In the genomic region with DNA sequence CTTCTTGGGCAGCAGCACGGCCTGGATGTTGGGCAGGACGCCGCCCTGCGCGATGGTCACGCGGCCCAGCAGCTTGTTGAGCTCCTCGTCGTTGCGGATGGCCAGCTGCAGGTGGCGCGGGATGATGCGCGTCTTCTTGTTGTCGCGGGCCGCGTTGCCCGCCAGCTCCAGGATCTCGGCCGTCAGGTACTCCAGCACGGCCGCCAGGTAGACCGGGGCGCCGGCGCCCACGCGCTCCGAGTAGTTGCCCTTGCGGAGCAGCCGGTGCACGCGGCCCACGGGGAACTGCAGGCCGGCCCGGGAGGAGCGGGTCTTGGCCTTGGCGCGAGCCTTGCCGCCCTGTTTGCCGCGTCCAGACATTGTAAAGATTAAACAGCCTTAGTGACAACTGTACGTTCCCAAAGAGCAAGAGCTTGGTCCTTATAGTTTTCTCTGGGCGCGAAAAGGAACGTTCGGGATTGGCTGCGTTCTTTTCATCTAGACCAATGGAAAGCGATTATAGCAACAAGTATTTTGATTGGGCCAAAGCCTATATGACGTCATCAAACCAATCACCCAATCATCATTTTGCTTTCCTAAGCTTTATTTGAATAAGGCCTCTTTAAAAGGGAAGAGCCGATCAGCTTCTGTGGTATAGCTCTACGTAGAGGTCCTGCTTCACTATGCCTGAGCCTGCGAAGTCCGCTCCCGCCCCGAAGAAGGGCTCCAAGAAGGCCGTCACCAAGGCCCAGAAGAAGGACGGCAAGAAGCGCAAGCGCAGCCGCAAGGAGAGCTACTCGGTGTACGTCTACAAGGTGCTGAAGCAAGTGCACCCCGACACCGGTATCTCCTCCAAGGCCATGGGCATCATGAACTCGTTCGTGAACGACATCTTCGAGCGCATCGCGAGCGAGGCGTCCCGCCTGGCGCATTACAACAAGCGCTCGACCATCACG, we compare ENCODE assay signal across 8 mouse cellular contexts. TPM values are rescaled to one million over a fixed set of nuclear protein-coding genes. Genes with fewer than 3 reads are reported as not detected.
DNase-seq lines count a peak whose midpoint lies in the region; ATAC-seq and TF ChIP-seq lines count a peak whose summit lies in the region.
"Not testable (repeated sequence)": the region's sequence is repeated elsewhere in the genome, so short reads cannot be mapped to it uniquely, and the experiment has no call there.

Hist1h2ag (minus strand) TSS at position 377 of the 935 bp plus-strand sequence.
Hist1h2bj (plus strand) TSS at position 647 of the 935 bp plus-strand sequence.

- TF ChIP-seq POLR2A in CH12.LX (IDR thresholded peaks at IDR 0.05; ENCODE audit: low read depth, low read length): peak; percentile 71; the same call in 1 of the 2 replicates

- H3K36me3 ChIP-seq in CH12.LX (replicated peaks in 1 of 2; ENCODE audit: control insufficient read depth in 1 of 2, insufficient read depth in 1 of 2, low read length in 1 of 2); forebrain, embryonic 10.5 days (replicated peaks); heart, embryonic 14.5 days (ENCODE audit: control insufficient read depth, insufficient read depth, low read length); liver, embryonic 12.5 days; splenic B cell, adult 2 months (ENCODE audit: control insufficient read depth, insufficient read depth, low read length, poor library complexity, severe bottlenecking): not testable (repeated sequence)

- dilution Hi-C loops in CH12.LX (cut with MboI; ENCODE audit: extremely low pct_ligation_motif_present, extremely low pct_unique_long_range_greater_than_20kb, low sequenced_read_pairs): not testable (repeated sequence)

- peak within 1 kb of the TSS; percentile 87 for H3K27ac ChIP-seq in CH12.LX (ENCODE audit: insufficient read depth, low read depth)
- H3K27ac ChIP-seq in forebrain, embryonic 10.5 days: peak within 1 kb of the TSS; percentile 96
- peak within 1 kb of the TSS; percentile 88 to 96 for H3K27ac ChIP-seq in heart, embryonic 14.5 days (replicated peaks in 1 of 2; ENCODE audit: control insufficient read depth in 1 of 2, insufficient read depth in 1 of 2, low read depth in 2 of 2, low read length in 2 of 2)
- H3K27ac ChIP-seq in liver, embryonic 12.5 days: peak within 1 kb of the TSS; percentile 98

- not testable (repeated sequence) for H3K27me3 ChIP-seq in CH12.LX (replicated peaks); forebrain, embryonic 10.5 days (ENCODE audit: poor library complexity, severe bottlenecking); heart, embryonic 14.5 days (ENCODE audit: control insufficient read depth, insufficient read depth, low read length); liver, embryonic 12.5 days (replicated peaks); splenic B cell, adult 2 months (ENCODE audit: control insufficient read depth, insufficient read depth, low read length, poor library complexity, severe bottlenecking)

- peak within 1 kb of the TSS; percentile 67 for H3K4me2 ChIP-seq in CH12.LX (ENCODE audit: insufficient read depth, low read depth, poor library complexity, severe bottlenecking)
- H3K4me2 ChIP-seq in heart, embryonic 14.5 days (ENCODE audit: low read length): peak within 1 kb of the TSS; percentile 70
- peak within 1 kb of the TSS; percentile 75 for H3K4me2 ChIP-seq in liver, embryonic 12.5 days

- not testable (repeated sequence) for TF ChIP-seq RAD21 in CH12.LX (IDR thresholded peaks at IDR 0.05; ENCODE audit: low read depth, low read length)

- peaks cover 0 to 40% of the 10 kb centered on the region in 2 experiments; a peak in 2 of 4 replicates for H3K4me1 ChIP-seq in CH12.LX (ENCODE audit: control insufficient read depth in 1 of 2, insufficient read depth in 2 of 2)
- peaks cover 39% of the 10 kb centered on the region for H3K4me1 ChIP-seq in forebrain, embryonic 10.5 days
- H3K4me1 ChIP-seq in heart, embryonic 14.5 days (ENCODE audit: control insufficient read depth in 2 of 2, insufficient read depth in 2 of 2, low read length in 2 of 2): peaks cover 2 to 20% of the 10 kb centered on the region in 2 experiments; a peak in 3 of 4 replicates
- peaks cover 51% of the 10 kb centered on the region for H3K4me1 ChIP-seq in liver, embryonic 12.5 days

- H3K79me2 ChIP-seq in CH12.LX (replicated peaks; ENCODE audit: control insufficient read depth, extremely low read depth, insufficient read depth, poor library complexity, severe bottlenecking): not testable (repeated sequence)

- TF ChIP-seq EP300 in CH12.LX (IDR thresholded peaks at IDR 0.05; ENCODE audit: low read length): not testable (repeated sequence)

- in situ Hi-C loops in CH12.LX (cut with MboI; ENCODE audit: low pct_ligation_motif_present, low pct_unique_long_range_greater_than_20kb, low sequenced_read_pairs): loop anchor here (10.0 to 25.0 kb wide), 2 partner anchors 1382 to 1719 kb away; partner anchors contain the start of genes Abt1, Hist1h1a, Hist1h2ab and Hist1h3a

- not testable (repeated sequence) for TF ChIP-seq CTCF in CH12.LX (conservative IDR thresholded peaks at IDR 0.05 in 1 of 2, IDR thresholded peaks at IDR 0.05 in 1 of 2; ENCODE audit: low read depth in 2 of 2, low read length in 2 of 2)

- WGBS in forebrain, embryonic 10.5 days: under 1% methylated on average over 47 of the region's 80 CpGs
- under 1% methylated on average over 39 of the region's 80 CpGs for WGBS in heart, embryonic 14.5 days
- under 1% methylated on average over 54 of the region's 80 CpGs for WGBS in liver, embryonic 12.5 days (ENCODE audit: insufficient replicate concordance)

- H3K4me3 ChIP-seq in CH12.LX (replicated peaks in 1 of 3; ENCODE audit: low read depth in 2 of 3, low read length in 2 of 3, poor library complexity in 1 of 3): peak within 1 kb of the TSS; percentile 35 to 48 (median 44)
- peak within 1 kb of the TSS; percentile 60 for H3K4me3 ChIP-seq in forebrain, embryonic 10.5 days
- H3K4me3 ChIP-seq in heart, embryonic 14.5 days (ENCODE audit: control insufficient read depth in 1 of 2, insufficient read depth in 1 of 2, low read depth in 1 of 2, low read length in 2 of 2): peak within 1 kb of the TSS; percentile 40 to 47
- peak within 1 kb of the TSS; percentile 60 for H3K4me3 ChIP-seq in liver, embryonic 12.5 days

- peak; percentile 98 for DNase-seq in CH12.LX (ENCODE audit: extremely low read depth)
- peak; percentile 98 for DNase-seq in c-Kit-positive CD71-positive TER-119-negative erythroid progenitor cells, embryonic 14.5 days (ENCODE audit: low read depth)
- peak; percentile 90 for DNase-seq in forebrain, embryonic 10.5 days (ENCODE audit: extremely low spot score, low spot score)
- DNase-seq in kidney, postnatal 10 days: peak; percentile 85
- DNase-seq in naive thymus-derived CD4-positive, alpha-beta T cell, adult 2 months (ENCODE audit: low read depth): peak; percentile 97
- DNase-seq in splenic B cell, adult 2 months (ENCODE audit: low read depth, low spot score): peak; percentile 98

- peak; percentile 88 for ATAC-seq in heart, embryonic 14.5 days (ENCODE audit: insufficient number of reproducible peaks, insufficient read depth, low FRiP score, low read depth)
- ATAC-seq in liver, embryonic 12.5 days: peak; percentile 83

- peak within 1 kb of the TSS; percentile 76 for H3K9ac ChIP-seq in CH12.LX (ENCODE audit: insufficient read depth, low read depth)
- H3K9ac ChIP-seq in heart, embryonic 14.5 days (ENCODE audit: low read length): peak within 1 kb of the TSS; percentile 72
- peak within 1 kb of the TSS; percentile 89 for H3K9ac ChIP-seq in liver, embryonic 12.5 days

- H3K9me3 ChIP-seq in CH12.LX (replicated peaks; ENCODE audit: low read length); forebrain, embryonic 10.5 days; heart, embryonic 14.5 days (ENCODE audit: control insufficient read depth, low read length); liver, embryonic 12.5 days (replicated peaks): not testable (repeated sequence)

TF ChIP-seq in CH12.LX, 34 proteins besides CTCF, POLR2A, EP300 and RAD21 (continues in another document):
- TF ChIP-seq NRF1 (IDR thresholded peaks at IDR 0.05; ENCODE audit: low read depth, low read length): peak; percentile 72
- TF ChIP-seq CHD2 (IDR thresholded peaks at IDR 0.05; ENCODE audit: low read length): peak; percentile 96
- peak; percentile 95 for TF ChIP-seq UBTF (IDR thresholded peaks at IDR 0.05; ENCODE audit: low read depth, low read length)
- peak; percentile 71 for TF ChIP-seq HCFC1 (IDR thresholded peaks at IDR 0.05; ENCODE audit: low read depth, low read length)
- TF ChIP-seq TCF12 (IDR thresholded peaks at IDR 0.05; ENCODE audit: low read depth, low read length): peak; percentile 89
- TF ChIP-seq E2F4 (IDR thresholded peaks at IDR 0.05; ENCODE audit: insufficient replicate concordance, low read depth, low read length): peak; percentile 100
- TF ChIP-seq TBP (conservative IDR thresholded peaks at IDR 0.05; ENCODE audit: low read depth, low read length): peak; percentile 99
- 0 out of 2 replicates have a peak, but pooled peaks have one; percentile 30 for TF ChIP-seq MEF2A (IDR thresholded peaks at IDR 0.05; ENCODE audit: borderline replicate concordance, low read depth, low read length)
- peak; percentile 73; the same call in 1 of the 2 replicates for TF ChIP-seq SIN3A (IDR thresholded peaks at IDR 0.05; ENCODE audit: low read length)
- 0 out of 2 replicates have a peak, but pooled peaks have one; percentile 43 for TF ChIP-seq MXI1 (IDR thresholded peaks at IDR 0.05; ENCODE audit: low read depth, low read length)
- TF ChIP-seq NELFE (IDR thresholded peaks at IDR 0.05; ENCODE audit: low read depth, low read length): peak; percentile 33
- TF ChIP-seq JUN (IDR thresholded peaks at IDR 0.05; ENCODE audit: insufficient read depth, low read depth, low read length): peak; percentile 86

RNA-seq across cellular contexts. Expression of gene Hist1h2ag, which starts in this region (rescaled TPM):
- total RNA-seq in CH12.LX (2012; rRNA removed) (576 and 708 TPM in 2 replicates), CH12.LX (2014; rRNA removed) (21.8 and 22.0 TPM in 2 replicates)
- 7.3 and 13.0 TPM in 2 replicates for polyA plus RNA-seq in CH12.LX (2012; ENCODE audit: insufficient read length, low read depth)
- polyA plus RNA-seq in forebrain, embryonic 10.5 days (2016; fragmentation: Nextera tagmentation; extraction: Ambion mirVana): 54.9 and 55.0 TPM in 2 replicates
- polyA plus RNA-seq in heart, embryonic 14.5 days (2014; fragmentation: Nextera tagmentation; extraction: Ambion mirVana): 9.7 and 11.2 TPM in 2 replicates
- polyA plus RNA-seq in liver, embryonic 12.5 days (2016; fragmentation: Nextera tagmentation; extraction: Ambion mirVana): 24.0 and 28.2 TPM in 2 replicates

RNA-seq across cellular contexts. Expression of gene Hist1h2bj, which starts in this region (rescaled TPM):
- total RNA-seq in CH12.LX (2012; rRNA removed) (1,723 and 1,790 TPM in 2 replicates), CH12.LX (2014; rRNA removed) (23.2 and 23.8 TPM in 2 replicates)
- 0.72 and 2.5 TPM in 2 replicates for polyA plus RNA-seq in CH12.LX (2012; ENCODE audit: insufficient read length, low read depth)
- polyA plus RNA-seq in forebrain, embryonic 10.5 days (2016; fragmentation: Nextera tagmentation; extraction: Ambion mirVana): 11.7 and 14.9 TPM in 2 replicates
- polyA plus RNA-seq in heart, embryonic 14.5 days (2014; fragmentation: Nextera tagmentation; extraction: Ambion mirVana): 2.5 and 2.6 TPM in 2 replicates
- 14.5 and 17.1 TPM in 2 replicates for polyA plus RNA-seq in liver, embryonic 12.5 days (2016; fragmentation: Nextera tagmentation; extraction: Ambion mirVana)

Comparison
In these comparisons a context has a peak if more than half of its experiments do, and no peak if none do; other contexts are left out.
1. Peak in every context shown above with its lines: DNase-seq, ATAC-seq, H3K4me3 ChIP-seq and H3K27ac ChIP-seq.